Mouse (Mus musculus): ENCODE results near the gene Gm47283. TPM values are rescaled to one million over a fixed set of nuclear protein-coding genes. Genes with fewer than 3 reads are reported as not detected.
"Not testable (repeated sequence)": the region's sequence is repeated elsewhere in the genome, so short reads cannot be mapped to it uniquely, and the experiment has no call there.

Gene Gm47283
- polyA plus RNA-seq, 1 experiment from 2014 or later, result not detected

DNA sequence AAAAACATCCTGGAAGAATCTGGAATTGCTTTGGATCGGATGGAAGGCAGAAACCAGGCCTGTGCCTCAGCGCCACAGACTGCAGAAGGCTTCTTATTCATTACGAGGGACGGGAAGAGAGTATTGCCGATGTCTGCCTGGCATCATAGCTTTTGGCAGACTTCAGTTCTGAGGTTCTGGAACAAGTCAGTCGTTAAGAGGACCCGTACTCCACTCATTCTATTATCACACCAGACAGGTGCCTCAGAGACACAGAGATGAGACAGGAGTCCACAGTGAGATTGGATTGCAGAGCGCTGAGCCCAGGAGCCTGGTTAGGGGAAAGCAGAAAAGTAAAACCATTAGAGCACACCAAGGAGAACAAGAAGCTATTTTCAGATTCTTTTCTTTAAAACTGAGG, 29.8 kb upstream of the Gm47283 start, which contains the start of gene Gm21860:
Gene Gm21860 (minus strand): TSS at position 101 of the 400 bp plus-strand sequence.
- not testable (repeated sequence) for H3K27me3 ChIP-seq (ENCODE audit: control insufficient read depth, insufficient read depth, low read length); H3K9me3 ChIP-seq (ENCODE audit: control insufficient read depth, low read depth, low read length); H3K36me3 ChIP-seq (ENCODE audit: control insufficient read depth, insufficient read depth, low read length); H3K4me2 ChIP-seq (replicated peaks; ENCODE audit: low read depth, low read length); H3K4me3 ChIP-seq (ENCODE audit: low read depth, low read length); ATAC-seq (ENCODE audit: insufficient number of reproducible peaks, insufficient read depth, low FRiP score, low read depth); H3K27ac ChIP-seq (ENCODE audit: low read length); H3K4me1 ChIP-seq (ENCODE audit: control insufficient read depth, insufficient read depth, low read length); H3K9ac ChIP-seq (replicated peaks; ENCODE audit: low read depth, low read length)
- WGBS, result no CpG with 5 or more reads among the region's 8 CpGs

DNA sequence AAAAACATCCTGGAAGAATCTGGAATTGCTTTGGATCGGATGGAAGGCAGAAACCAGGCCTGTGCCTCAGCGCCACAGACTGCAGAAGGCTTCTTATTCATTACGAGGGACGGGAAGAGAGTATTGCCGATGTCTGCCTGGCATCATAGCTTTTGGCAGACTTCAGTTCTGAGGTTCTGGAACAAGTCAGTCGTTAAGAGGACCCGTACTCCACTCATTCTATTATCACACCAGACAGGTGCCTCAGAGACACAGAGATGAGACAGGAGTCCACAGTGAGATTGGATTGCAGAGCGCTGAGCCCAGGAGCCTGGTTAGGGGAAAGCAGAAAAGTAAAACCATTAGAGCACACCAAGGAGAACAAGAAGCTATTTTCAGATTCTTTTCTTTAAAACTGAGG, 54.5 kb downstream of the Gm47283 start, which contains the start of gene Gm21748:
Gene Gm21748 (minus strand): TSS at position 101 of the 400 bp plus-strand sequence.
- not testable (repeated sequence) for H3K27ac ChIP-seq (ENCODE audit: low read length); H3K4me2 ChIP-seq (replicated peaks; ENCODE audit: low read depth, low read length); H3K4me3 ChIP-seq (ENCODE audit: low read depth, low read length); H3K9me3 ChIP-seq (ENCODE audit: control insufficient read depth, low read depth, low read length); H3K27me3 ChIP-seq (ENCODE audit: control insufficient read depth, insufficient read depth, low read length); H3K9ac ChIP-seq (replicated peaks; ENCODE audit: low read depth, low read length); ATAC-seq (ENCODE audit: insufficient number of reproducible peaks, insufficient read depth, low FRiP score, low read depth); H3K4me1 ChIP-seq (ENCODE audit: control insufficient read depth, insufficient read depth, low read length); H3K36me3 ChIP-seq (ENCODE audit: control insufficient read depth, insufficient read depth, low read length)
- no CpG with 5 or more reads among the region's 8 CpGs for WGBS

Other genes starting within 250 kb of the Gm47283 start
- gene Gm21860, start 29.9 kb upstream of the Gm47283 start, polyA plus RNA-seq (2014; fragmentation: Nextera tagmentation; extraction: Ambion mirVana), result not detected in 2 replicates
- gene Gm21748, start 54.4 kb downstream of the Gm47283 start, polyA plus RNA-seq (2014; fragmentation: Nextera tagmentation; extraction: Ambion mirVana), result not detected in 2 replicates

All from stomach, embryonic 14.5 days (tissue).